8 mouse cellular contexts compared by ENCODE assay signal in genomic region chr11:98981997-98982772, GRCm38 (mm10). TPM values are rescaled to one million over a fixed set of nuclear protein-coding genes. Genes with fewer than 3 reads are reported as not detected.
DNase-seq lines count a peak whose midpoint lies in the region; ATAC-seq and TF ChIP-seq lines count a peak whose summit lies in the region.

No protein-coding gene starts in this region.

- DNase-seq in gastrocnemius, adult 2 months, result peak; percentile 81
- no peak for DNase-seq in gastrocnemius, adult 8-10 months (ENCODE audit: low spot score in 2 of 2)
- no peak for DNase-seq in Patski (ENCODE audit: low read depth, low spot score)
- peak; percentile 87 for DNase-seq in embryo, embryonic 10.5 days (ENCODE audit: low spot score)
- peak; percentile 66 to 81 for DNase-seq in heart, postnatal 14 days
- peak; percentile 83 to 87 for DNase-seq in kidney, postnatal 4 days
- DNase-seq in lung, postnatal 36 days, result peak; percentile 71
- peak; percentile 75 for DNase-seq in right cerebral cortex, postnatal 14 days

- CTCF ChIA-PET in Patski (lab: Charles Lee), result no interaction called here

- ATAC-seq in Patski, result peak; percentile 52

- in situ Hi-C loops in Patski (cut with MboI; ENCODE audit: low pct_unique_long_range_greater_than_20kb), result no loop called here

- peak; percentile 78 for TF ChIP-seq CTCF in gastrocnemius, adult 2 months (IDR thresholded peaks at IDR 0.05)
- TF ChIP-seq CTCF in Patski (IDR thresholded peaks at IDR 0.05), result peak; percentile 97

- H3K4me3 ChIP-seq in gastrocnemius, adult 2 months, result peak overlapping the region; percentile 73

- POLR2A ChIA-PET in Patski (lab: Charles Lee), result interaction anchor here (0.5 to 1.4 kb wide), 4 partner anchors 19 to 140 kb away, joined by 3 to 10 read pairs (median 4); no protein-coding TSS in a partner anchor

- peak overlapping the region; percentile 53 for H3K27ac ChIP-seq in gastrocnemius, adult 2 months

- intact Hi-C loops in gastrocnemius, adult 2 months (cut with DNase I), result loop anchor here (5.0 kb wide), 3 partner anchors 55 to 170 kb away; no protein-coding TSS in a partner anchor
- intact Hi-C loops in heart, postnatal 14 days (cut with DNase I), result loop anchor here (5.0 kb wide), 1 partner anchor 145 kb away; no protein-coding TSS in a partner anchor

- no peaks in the 10 kb centered on the region for H3K27me3 ChIP-seq in Patski

RNA-seq across cellular contexts. Expression of gene Gjd3, which starts 0.6 kb away (rescaled TPM):
- not detected for total RNA-seq in gastrocnemius, adult 2 months (2021)
- total RNA-seq in gastrocnemius, adult 8-10 months (2022), result not detected
- 0.19 TPM for polyA plus RNA-seq in Patski (2021)
- total RNA-seq in heart, postnatal 14 days (2021), result 1 to 10 TPM; 1.5 to 2.0 TPM

RNA-seq across cellular contexts. Expression of gene Top2a, which starts 41.8 kb away (rescaled TPM):
- under 1 TPM; 0.11 to 0.18 TPM for total RNA-seq in gastrocnemius, adult 2 months (2021)
- total RNA-seq in gastrocnemius, adult 8-10 months (2022), result under 1 TPM in 3 of 4 experiments, not detected in 1; 0.25 to 0.60 (median 0.29) TPM
- 139 TPM for polyA plus RNA-seq in Patski (2021)
- 10 to 100 TPM; 16.0 to 34.1 TPM for total RNA-seq in heart, postnatal 14 days (2021)

RNA-seq across cellular contexts. Expression of gene Rara, which starts 54.6 kb away (rescaled TPM):
- total RNA-seq in gastrocnemius, adult 2 months (2021), result 10 to 100 TPM; 10.2 to 12.4 TPM
- 10 to 100 TPM in 2 of 4 experiments, 1 to 10 TPM in 2; 8.3 to 11.7 (median 9.5) TPM for total RNA-seq in gastrocnemius, adult 8-10 months (2022)
- polyA plus RNA-seq in Patski (2021), result 31.2 TPM
- 10 to 100 TPM; 17.9 to 21.6 TPM for total RNA-seq in heart, postnatal 14 days (2021)

RNA-seq across cellular contexts. Expression of gene Igfbp4, which starts 58.9 kb away (rescaled TPM):
- total RNA-seq in gastrocnemius, adult 2 months (2021), result 10 to 100 TPM; 30.4 to 36.8 TPM
- 10 to 100 TPM; 23.4 to 50.7 (median 34.4) TPM for total RNA-seq in gastrocnemius, adult 8-10 months (2022)
- 3.0 TPM for polyA plus RNA-seq in Patski (2021)
- 100 to 1,000 TPM; 125 to 129 TPM for total RNA-seq in heart, postnatal 14 days (2021)

Comparison
In these comparisons a context has a peak if more than half of its experiments do, and no peak if none do; other contexts are left out.
1. DNase-seq: peak in gastrocnemius, adult 2 months (single experiment), embryo, embryonic 10.5 days (single experiment), heart, postnatal 14 days (2 of 2), kidney, postnatal 4 days (2 of 2), lung, postnatal 36 days (single experiment) and right cerebral cortex, postnatal 14 days (single experiment); none in gastrocnemius, adult 8-10 months (0 of 2) and Patski (single experiment).
2. RNA of gene Top2a, which starts 41.8 kb away (total RNA-seq): 16.0 to 34.1 TPM in heart, postnatal 14 days; 0.25 to 0.60 TPM in gastrocnemius, adult 8-10 months and 0.11 to 0.18 TPM in gastrocnemius, adult 2 months; every median in the first group is over 10 times any median in the second.